Mouse (Mus musculus) CH12.LX (cell line): ENCODE results near the gene March5. TPM values are rescaled to one million over a fixed set of nuclear protein-coding genes. Genes with fewer than 3 reads are reported as not detected.

Source experiments
- DNase-seq: peaks from one replicate; pipeline ENCODE4 v3.0.0-alpha.2; 2013; ENCODE audit errors: extremely low read depth
- H3K27ac ChIP-seq: 2 replicates; pipeline ENCODE4 v1.5.1; 2012; ENCODE audit warnings: low read depth, mild to moderate bottlenecking, control low read depth, moderate library complexity; ENCODE audit not compliant: insufficient read depth
- H3K27me3 ChIP-seq: replicated peaks from 2 replicates; pipeline ENCODE3; 2012; ENCODE audit warnings: inconsistent platforms
- H3K36me3 ChIP-seq, 2 experiments: replicated peaks in 1 of 2; 2 replicates each; pipeline versions ENCODE3 to v1.6.1; 2012; ENCODE audit warnings: inconsistent platforms in 1 of 2, low read length in 1 of 2, mild to moderate bottlenecking in 1 of 2, mixed read lengths in 1 of 2, moderate library complexity in 1 of 2; ENCODE audit not compliant: control insufficient read depth in 1 of 2, insufficient read depth in 1 of 2
- H3K4me1 ChIP-seq, 2 experiments: 2 replicates each; pipeline ENCODE4 v1.6.1; 2012; ENCODE audit warnings: inconsistent platforms in 1 of 2, moderate library complexity in 1 of 2; ENCODE audit not compliant: insufficient read depth in 2 of 2, control insufficient read depth in 1 of 2
- H3K4me2 ChIP-seq: 2 replicates; pipeline ENCODE4 v1.6.1; 2012; ENCODE audit warnings: low read depth, mild to moderate bottlenecking, control low read depth; ENCODE audit not compliant: poor library complexity, insufficient read depth, severe bottlenecking
- H3K4me3 ChIP-seq, 3 experiments: fragments of 150-350 bp in 1 of 3; sonication (generic) in 1 of 3; replicated peaks in 1 of 3; 2 replicates each; pipeline versions ENCODE3 to v1.5.1; 2011 to 2012; ENCODE audit warnings: low read depth in 2 of 3, low read length in 2 of 3, mild to moderate bottlenecking in 2 of 3, moderate library complexity in 2 of 3, control low read depth in 1 of 3, improper control_type of control experiment in 1 of 3, inconsistent platforms in 1 of 3, mixed read lengths in 1 of 3; ENCODE audit not compliant: poor library complexity in 1 of 3
- H3K79me2 ChIP-seq: replicated peaks from 2 replicates; pipeline ENCODE4 v1.6.1; 2012; ENCODE audit warnings: mild to moderate bottlenecking, moderate library complexity; ENCODE audit not compliant: control insufficient read depth, poor library complexity, insufficient read depth, severe bottlenecking; ENCODE audit errors: extremely low read depth
- H3K9ac ChIP-seq: 2 replicates; pipeline ENCODE4 v1.6.1; 2012; ENCODE audit warnings: low read depth, mild to moderate bottlenecking, control low read depth, moderate library complexity; ENCODE audit not compliant: insufficient read depth
- H3K9me3 ChIP-seq: replicated peaks from 2 replicates; pipeline ENCODE3; 2012; ENCODE audit warnings: low read length, inconsistent platforms, mixed read lengths
- CHD1 ChIP-seq: IDR thresholded peaks from 2 replicates; pipeline ENCODE4 v1.6.1; 2012; ENCODE audit warnings: low read depth, low read length, improper control_type of control experiment, inconsistent platforms
- CTCF ChIP-seq, 2 experiments: IDR thresholded peaks in 1 of 2; conservative IDR thresholded peaks in 1 of 2; 2 replicates each; pipeline ENCODE4 v1.5.1; 2011 to 2012; ENCODE audit warnings: low read depth in 2 of 2, low read length in 2 of 2, improper control_type of control experiment in 1 of 2, inconsistent platforms in 1 of 2, mild to moderate bottlenecking in 1 of 2, moderate library complexity in 1 of 2
- ELF1 ChIP-seq: IDR thresholded peaks from 2 replicates; pipeline ENCODE4 v1.6.1; 2014; ENCODE audit warnings: low read depth, mild to moderate bottlenecking, inconsistent platforms, low read length, improper control_type of control experiment
- EP300 ChIP-seq: IDR thresholded peaks from 2 replicates; pipeline ENCODE4 v1.6.1; 2011; ENCODE audit warnings: low read length, improper control_type of control experiment
- ETS1 ChIP-seq: conservative IDR thresholded peaks from 2 replicates; pipeline ENCODE4 v1.6.1; 2012; ENCODE audit warnings: low read depth, mild to moderate bottlenecking, inconsistent platforms, low read length, improper control_type of control experiment, moderate library complexity
- JUND ChIP-seq: conservative IDR thresholded peaks from 2 replicates; pipeline ENCODE4 v1.6.1; 2011; ENCODE audit warnings: low read depth, low read length, improper control_type of control experiment
- KAT2A ChIP-seq: IDR thresholded peaks from 2 replicates; pipeline ENCODE4 v1.6.1; 2012; ENCODE audit warnings: low read length, improper control_type of control experiment, inconsistent platforms; ENCODE audit not compliant: insufficient replicate concordance
- MAFK ChIP-seq: IDR thresholded peaks from 2 replicates; pipeline ENCODE4 v1.6.1; 2011; ENCODE audit warnings: low read length, improper control_type of control experiment; ENCODE audit not compliant: insufficient replicate concordance
- MXI1 ChIP-seq: IDR thresholded peaks from 2 replicates; pipeline ENCODE4 v1.6.1; 2011; ENCODE audit warnings: mild to moderate bottlenecking, low read depth, low read length, improper control_type of control experiment
- NRF1 ChIP-seq: IDR thresholded peaks from 2 replicates; pipeline ENCODE4 v1.6.1; 2014; ENCODE audit warnings: low read depth, mild to moderate bottlenecking, inconsistent platforms, low read length, improper control_type of control experiment, moderate library complexity
- RAD21 ChIP-seq: IDR thresholded peaks from 2 replicates; pipeline ENCODE4 v1.6.1; 2011; ENCODE audit warnings: low read depth, mild to moderate bottlenecking, low read length, improper control_type of control experiment, moderate library complexity
- USF1 ChIP-seq: IDR thresholded peaks from 2 replicates; pipeline ENCODE4 v1.6.1; 2014; ENCODE audit warnings: low read depth, mild to moderate bottlenecking, inconsistent platforms, low read length, improper control_type of control experiment
- ZC3H11A ChIP-seq: IDR thresholded peaks from 2 replicates; pipeline ENCODE4 v1.6.1; 2012; ENCODE audit warnings: low read depth, mild to moderate bottlenecking, inconsistent platforms, low read length, improper control_type of control experiment
- ZKSCAN1 ChIP-seq: IDR thresholded peaks from 2 replicates; pipeline ENCODE4 v1.6.1; 2012; ENCODE audit warnings: low read depth, inconsistent platforms, low read length, improper control_type of control experiment, borderline replicate concordance
- ZMIZ1 ChIP-seq: IDR thresholded peaks from 2 replicates; pipeline ENCODE4 v1.6.1; 2012; ENCODE audit warnings: low read depth, mild to moderate bottlenecking, inconsistent platforms, low read length, improper control_type of control experiment
- dilution Hi-C: fragments of 300-500 bp; cut with MboI; formaldehyde crosslinking; loops from 2 replicates; pipeline ENCODE4 v1.14.3; 2020; ENCODE audit warnings: low sequenced_read_pairs; ENCODE audit not compliant: extremely low pct_unique_long_range_greater_than_20kb, extremely low pct_ligation_motif_present
- in situ Hi-C: fragments of 300-500 bp; cut with MboI; formaldehyde crosslinking; loops from 3 replicates; pipeline ENCODE4 v1.14.3; 2019; ENCODE audit warnings: low sequenced_read_pairs, low pct_ligation_motif_present, low pct_unique_long_range_greater_than_20kb, mixed read lengths
- polyA plus RNA-seq: library from polyadenylated mRNA; unstranded; fragments of >175 nt; gene quantifications from 2 replicates; pipeline ENCODE4 v1.2.1, GENCODE M21; 2012; ENCODE audit warnings: low read depth; ENCODE audit not compliant: insufficient read length
- total RNA-seq, 2 experiments: library from RNA; depleted of rRNA; stranded (reverse); fragments of 300-350 nt in 1 of 2; fragments of >200 nt in 1 of 2; gene quantifications; 2 replicates each; pipeline ENCODE4 v1.2.3; 2012 to 2014

The March5 gene
- total and polyA plus RNA-seq, 3 experiments, result 118 to 160 (median 137) TPM

DNA sequence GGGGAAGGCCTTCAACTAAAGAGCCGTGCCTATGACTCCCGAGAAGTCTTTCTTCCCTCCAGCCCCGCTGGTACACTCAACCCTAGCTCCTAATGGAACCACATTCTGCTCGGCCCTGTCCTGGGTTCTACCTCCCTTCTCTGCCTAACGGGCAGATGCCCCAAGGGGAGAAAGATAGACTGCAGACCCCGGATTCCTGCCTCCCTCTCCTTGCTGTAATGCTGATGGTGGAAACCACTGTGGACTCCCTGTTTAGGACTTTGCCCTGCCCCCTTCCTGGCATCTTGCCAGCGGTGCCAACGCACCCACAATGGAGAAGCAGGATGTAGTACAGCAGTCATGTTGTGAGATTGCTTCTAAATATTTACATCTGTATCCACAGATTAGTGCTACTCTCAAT, 28.5 kb downstream of the March5 start:
- dilution Hi-C loops, result no loop called here
- H3K27ac ChIP-seq, result no peak overlapping the region
- no peak for DNase-seq
- H3K4me1 ChIP-seq, result peaks cover 3 to 6% of the 10 kb centered on the region in 2 experiments
- H3K9me3 ChIP-seq, result no peaks in the 10 kb centered on the region
- TF ChIP-seq ZMIZ1 (no peak), ZKSCAN1 (no peak), ETS1 (no peak), CHD1 (no peak), MXI1 (no peak), USF1 (no peak)
- no peaks in the 10 kb centered on the region for H3K79me2 ChIP-seq
- in situ Hi-C loops, result no loop called here
- H3K9ac ChIP-seq, result no peak overlapping the region
- H3K4me3 ChIP-seq, result no peak overlapping the region
- H3K4me2 ChIP-seq, result no peak overlapping the region
- H3K36me3 ChIP-seq, result no peaks in the 10 kb centered on the region
- no peaks in the 10 kb centered on the region for H3K27me3 ChIP-seq

GRCm38 (mm10) chr19:37237306-37237705, 30.0 kb downstream of the March5 start:
- Histone ChIP-seq H3K79me2 (no peaks in the 10 kb centered on the region), H3K36me3 (no peaks in the 10 kb centered on the region), H3K9ac (no peak overlapping the region), H3K27me3 (no peaks in the 10 kb centered on the region), H3K4me2 (peak overlapping the region; percentile 83; the same call in 1 of the 2 replicates), H3K9me3 (no peaks in the 10 kb centered on the region), H3K4me3 (no peak overlapping the region), H3K27ac (no peak overlapping the region), H3K4me1 (peaks cover 3 to 6% of the 10 kb centered on the region in 2 experiments)
- TF ChIP-seq NRF1, result 0 out of 2 replicates have a peak, but pooled peaks have one; percentile 22
- no peak for TF ChIP-seq ZMIZ1
- no peak for TF ChIP-seq ZKSCAN1
- no peak for DNase-seq
- dilution Hi-C loops, result no loop called here
- in situ Hi-C loops, result no loop called here

GRCm38 (mm10) chr19:37237712-37238437, 30.5 kb downstream of the March5 start:
- Histone ChIP-seq H3K9ac (0 out of 2 replicates have a peak overlapping the region, but pooled peaks have one; percentile 42), H3K4me2 (peak overlapping the region; percentile 83), H3K27ac (no peak overlapping the region), H3K36me3 (no peaks in the 10 kb centered on the region), H3K79me2 (no peaks in the 10 kb centered on the region), H3K27me3 (no peaks in the 10 kb centered on the region), H3K4me3 (peak overlapping the region in 1 of 3 experiments; percentile 5), H3K9me3 (no peaks in the 10 kb centered on the region), H3K4me1 (peaks cover 3 to 6% of the 10 kb centered on the region in 2 experiments)
- TF ChIP-seq MXI1, result no peak
- no peak for TF ChIP-seq ELF1
- TF ChIP-seq ZMIZ1, result no peak
- no peak for TF ChIP-seq ZC3H11A
- no peak for TF ChIP-seq KAT2A
- no peak for TF ChIP-seq ETS1
- TF ChIP-seq CHD1, result no peak
- TF ChIP-seq JUND, result no peak
- no peak for TF ChIP-seq ZKSCAN1
- no peak for TF ChIP-seq MAFK
- no peak for TF ChIP-seq EP300
- TF ChIP-seq RAD21, result peak; percentile 1; the same call in 1 of the 2 replicates
- TF ChIP-seq USF1, result no peak
- TF ChIP-seq CTCF (conservative IDR thresholded peaks at IDR 0.05 in 1 of 2, IDR thresholded peaks at IDR 0.05 in 1 of 2; ENCODE audit: low read depth in 2 of 2, low read length in 2 of 2), result 0 out of 4 replicates have a peak, but pooled peaks of 1 of the 2 experiments have one; percentile 20
- dilution Hi-C loops (no loop called here), in situ Hi-C loops (no loop called here)
- no peak for DNase-seq
